Mouse (Mus musculus) stomach, postnatal 0 days (tissue): ENCODE data around the gene Mgrn1.

ENCODE experiments used
- CTCF ChIP-seq: IDR thresholded peaks from 2 replicates; pipeline ENCODE4 v1.5.1; 2016; ENCODE audit warnings: antibody characterized with exemption, low read depth, mild to moderate bottlenecking, moderate library complexity
- EP300 ChIP-seq: optimal IDR thresholded peaks from 2 replicates; pipeline ENCODE3; 2016; ENCODE audit warnings: antibody characterized with exemption

GRCm38 (mm10) chr16:4847041-4847440 is 39.0 kb upstream of the Mgrn1 start:
- TF ChIP-seq EP300 (no peak), CTCF (no peak)
